30 mouse cellular contexts compared by ENCODE assay signal in the genomic region with DNA sequence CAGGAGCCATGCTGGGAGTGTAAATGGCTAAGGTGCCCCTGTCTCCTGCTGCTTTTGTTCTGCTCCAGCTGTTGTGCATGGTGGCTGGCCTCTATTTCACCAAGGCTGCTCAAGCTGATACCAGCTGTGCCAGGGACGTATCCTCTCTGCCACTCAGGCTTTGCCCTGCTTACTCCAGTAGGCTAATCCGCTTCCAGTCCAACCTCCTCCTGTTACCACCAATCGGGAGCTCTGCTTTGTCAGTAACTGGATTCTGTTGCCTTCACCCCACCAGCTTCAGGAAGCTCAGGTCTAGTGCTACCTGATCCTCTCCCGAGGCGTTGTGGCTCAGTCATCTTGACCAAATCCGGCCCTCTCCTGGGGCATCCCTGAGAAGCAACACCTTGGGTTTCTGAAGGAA. TPM values are rescaled to one million over a fixed set of nuclear protein-coding genes. Genes with fewer than 3 reads are reported as not detected.
DNase-seq lines count a peak whose midpoint lies in the region; ATAC-seq and TF ChIP-seq lines count a peak whose summit lies in the region.
"Had no signal": no experiment of that assay in that cellular context is flagged by ENCODE, and none has a peak within 500 bp of the region (broad histone marks: within the 10 kb centered on the region; RNA-seq: fewer than 3 reads in every experiment).

No protein-coding gene starts in this region.

- no peak overlapping the region for H3K4me2 ChIP-seq in neural tube, embryonic 15.5 days
- H3K4me2 ChIP-seq: forebrain, embryonic 15.5 days; heart, embryonic 12.5 days; limb, embryonic 15.5 days; neural tube, embryonic 12.5 days had no signal

- 69% methylated on average over 6 of the region's 6 CpGs for WGBS in neural tube, embryonic 15.5 days
- 50% methylated on average over 6 of the region's 6 CpGs for WGBS in embryonic facial prominence, embryonic 10.5 days
- WGBS in olfactory bulb, adult 2 months = 47% methylated on average over 6 of the region's 6 CpGs

- peak; percentile 41; the same call in 1 of the 2 replicates for ATAC-seq in neural tube, embryonic 15.5 days (ENCODE audit: low FRiP score)
- no peak for ATAC-seq in CD4-positive, CD25-positive, alpha-beta regulatory T cell, adult 4 months
- ATAC-seq: forebrain, embryonic 15.5 days; hindbrain, embryonic 16.5 days; liver, postnatal 0 days had no signal

- TF ChIP-seq POLR2A in olfactory bulb, adult 2 months (IDR thresholded peaks at IDR 0.05; ENCODE audit: insufficient read depth, low read depth, low read length) = no peak

- H3K27me3 ChIP-seq in neural tube, embryonic 15.5 days (replicated peaks) = no peaks in the 10 kb centered on the region
- no peaks in the 10 kb centered on the region for H3K27me3 ChIP-seq in embryonic facial prominence, embryonic 10.5 days (replicated peaks; ENCODE audit: low read depth, poor library complexity, severe bottlenecking)
- H3K27me3 ChIP-seq: forebrain, embryonic 15.5 days; heart, embryonic 12.5 days; neural tube, embryonic 12.5 days had no signal

- H3K9ac ChIP-seq in neural tube, embryonic 15.5 days (replicated peaks) = no peak overlapping the region
- H3K9ac ChIP-seq: forebrain, embryonic 15.5 days; heart, embryonic 12.5 days; limb, embryonic 15.5 days; liver, postnatal 0 days; neural tube, embryonic 12.5 days had no signal

- H3K36me3 ChIP-seq in neural tube, embryonic 15.5 days = no peaks in the 10 kb centered on the region
- H3K36me3 ChIP-seq in embryonic facial prominence, embryonic 10.5 days (replicated peaks) = no peaks in the 10 kb centered on the region
- H3K36me3 ChIP-seq: forebrain, embryonic 15.5 days; heart, embryonic 12.5 days; limb, embryonic 10.5 days; limb, embryonic 15.5 days; neural tube, embryonic 12.5 days had no signal

- peak in 1 of 2 experiments; percentile 7 for DNase-seq in layer of hippocampus, adult 2 months (ENCODE audit: low spot score in 2 of 2)
- no peak for DNase-seq in layer of hippocampus, postnatal 14 days (ENCODE audit: low spot score in 2 of 2)
- DNase-seq in neural tube, embryonic 10.5 days (ENCODE audit: extremely low spot score, low spot score) = no peak
- DNase-seq in embryonic facial prominence, embryonic 10.5 days (ENCODE audit: low spot score) = no peak
- no peak for DNase-seq in adrenal gland, postnatal 4 days (ENCODE audit: low spot score in 2 of 2)
- DNase-seq: adrenal gland, adult 8-10 months; B cell, adult 2 months; cerebellum, adult 11-12 months; cerebellum, postnatal 10 days; gastrocnemius, adult 2 months; gastrocnemius, postnatal 36 days; heart, adult 2 months; kidney, adult 18-20 months; kidney, postnatal 4 days; liver, postnatal 0 days; lung, postnatal 36 days; midbrain, embryonic 14.5 days; right cerebral cortex, postnatal 25 days; thymus, postnatal 14 days had no signal

- H3K4me1 ChIP-seq in neural tube, embryonic 15.5 days = peaks cover 14% of the 10 kb centered on the region; the same call in 1 of the 2 replicates
- peaks cover 33% of the 10 kb centered on the region for H3K4me1 ChIP-seq in embryonic facial prominence, embryonic 10.5 days
- peaks cover 30% of the 10 kb centered on the region for H3K4me1 ChIP-seq in olfactory bulb, adult 2 months (ENCODE audit: control insufficient read depth, insufficient read depth, low read length)
- H3K4me1 ChIP-seq: forebrain, embryonic 15.5 days had no signal

- H3K27ac ChIP-seq in layer of hippocampus, adult 2 months = peak overlapping the region; percentile 32; the same call in 1 of the 2 replicates
- H3K27ac ChIP-seq in neural tube, embryonic 15.5 days (replicated peaks) = 0 out of 2 replicates have a peak overlapping the region, but pooled peaks have one; percentile 1
- H3K27ac ChIP-seq in embryonic facial prominence, embryonic 10.5 days (replicated peaks) = peak overlapping the region; percentile 26; the same call in 1 of the 2 replicates
- H3K27ac ChIP-seq in olfactory bulb, adult 2 months (ENCODE audit: insufficient read depth, low read depth, low read length) = peak overlapping the region; percentile 49
- H3K27ac ChIP-seq: forebrain, embryonic 15.5 days; gastrocnemius, adult 2 months; heart, adult 2 months; kidney, postnatal 0 days; limb, embryonic 10.5 days; limb, embryonic 15.5 days; neural tube, embryonic 12.5 days had no signal

- no peak for TF ChIP-seq CTCF in layer of hippocampus, adult 2 months (conservative IDR thresholded peaks at IDR 0.05)
- TF ChIP-seq CTCF in olfactory bulb, adult 2 months (IDR thresholded peaks at IDR 0.05; ENCODE audit: insufficient read depth, low read depth, low read length) = no peak

- H3K4me3 ChIP-seq in layer of hippocampus, adult 2 months = no peak overlapping the region
- no peak overlapping the region for H3K4me3 ChIP-seq in neural tube, embryonic 15.5 days (replicated peaks)
- H3K4me3 ChIP-seq in embryonic facial prominence, embryonic 10.5 days = no peak overlapping the region
- H3K4me3 ChIP-seq in olfactory bulb, adult 2 months (ENCODE audit: insufficient read depth, low read depth, low read length) = no peak overlapping the region
- H3K4me3 ChIP-seq: forebrain, embryonic 15.5 days; gastrocnemius, adult 2 months; heart, adult 2 months; heart, embryonic 12.5 days; limb, embryonic 10.5 days; limb, embryonic 15.5 days; neural tube, embryonic 12.5 days had no signal

- no peaks in the 10 kb centered on the region for H3K9me3 ChIP-seq in neural tube, embryonic 15.5 days (replicated peaks)
- no peaks in the 10 kb centered on the region for H3K9me3 ChIP-seq in embryonic facial prominence, embryonic 10.5 days
- H3K9me3 ChIP-seq: forebrain, embryonic 15.5 days; G1E; heart, embryonic 12.5 days; limb, embryonic 10.5 days; limb, embryonic 15.5 days; neural tube, embryonic 12.5 days had no signal

RNA-seq across cellular contexts. Expression of gene Serinc5, which starts 33.9 kb away (rescaled TPM):
- 10 to 100 TPM; 67.1 to 72.1 TPM for total RNA-seq in layer of hippocampus, adult 2 months (2021)
- 10 to 100 TPM; 70.0 to 72.2 TPM for total RNA-seq in layer of hippocampus, postnatal 14 days (2021)
- 16.1 and 16.6 TPM in 2 replicates for polyA plus RNA-seq in neural tube, embryonic 15.5 days (2015; fragmentation: Nextera tagmentation; extraction: Ambion mirVana)
- polyA plus RNA-seq in embryonic facial prominence, embryonic 10.5 days (2016; fragmentation: Nextera tagmentation; extraction: Ambion mirVana) = 11.6 TPM in 2 replicates
- polyA plus RNA-seq in olfactory bulb, adult 2 months (2012; ENCODE audit: insufficient read depth, insufficient read length, low replicate concordance, missing spikeins) = 157 TPM in 1 of 2 replicates, not detected in the other
- 10 to 100 TPM in 1 of 2 experiments, 1 to 10 TPM in 1; 9.2 to 11.7 TPM for polyA plus RNA-seq in CD4-positive, CD25-positive, alpha-beta regulatory T cell, adult 4 months (2017; shearing (Covaris generic))
- 10 to 100 TPM; 64.1 to 69.0 TPM for total RNA-seq in adrenal gland, postnatal 4 days (2021)
